Mouse (Mus musculus) stomach, embryonic 15.5 days (tissue): ENCODE measurements around the gene Nme7. TPM values are rescaled to one million over a fixed set of nuclear protein-coding genes. Genes with fewer than 3 reads are reported as not detected.

Experiments
- ATAC-seq: fragments of 200-750 bp; cut with Nextera tagmentation; 2 replicates; pipeline ENCODE4 v1.8.0; 2017; ENCODE audit warnings: low read depth, moderate number of reproducible peaks, moderate TSS enrichment; ENCODE audit not compliant: insufficient read depth, low FRiP score
- H3K27ac ChIP-seq: fragments of 300-500 bp; sonication (generic); 2 replicates; pipeline ENCODE4 v1.5.1; 2015; ENCODE audit warnings: mild to moderate bottlenecking, inconsistent platforms
- H3K27me3 ChIP-seq: fragments of 300-500 bp; sonication (generic); replicated peaks from 2 replicates; pipeline ENCODE4 v1.6.1; 2015; ENCODE audit warnings: inconsistent platforms
- H3K36me3 ChIP-seq: fragments of 300-500 bp; sonication (generic); 2 replicates; pipeline ENCODE4 v1.6.1; 2015; ENCODE audit warnings: inconsistent platforms
- H3K4me1 ChIP-seq: fragments of 300-500 bp; sonication (generic); 2 replicates; pipeline ENCODE4 v1.6.1; 2015; ENCODE audit warnings: inconsistent platforms
- H3K4me2 ChIP-seq: fragments of 300-500 bp; sonication (generic); 2 replicates; pipeline ENCODE4 v1.6.1; 2015; ENCODE audit warnings: mild to moderate bottlenecking, inconsistent platforms
- H3K4me3 ChIP-seq: fragments of 300-500 bp; sonication (generic); replicated peaks from 2 replicates; pipeline ENCODE4 v1.5.1; 2015; ENCODE audit warnings: inconsistent platforms
- H3K9ac ChIP-seq: fragments of 300-500 bp; sonication (generic); 2 replicates; pipeline ENCODE4 v1.6.1; 2015; ENCODE audit warnings: inconsistent platforms
- H3K9me3 ChIP-seq: fragments of 300-500 bp; sonication (generic); 2 replicates; pipeline ENCODE4 v1.6.1; 2016; ENCODE audit warnings: inconsistent platforms
- WGBS: fragments of 180-500 bp; shearing (Covaris S2); methylation state at CpG from one replicate; pipeline ENCODE4 v1.1.7; 2015; 5-methylcytosine and 5-hydroxymethylcytosine counted together
- polyA plus RNA-seq: library from polyadenylated mRNA; unstranded; fragments of >200 nt; fragmentation: Nextera tagmentation; extraction: Ambion mirVana; gene quantifications from 2 replicates; pipeline ENCODE4 v1.2.1, GENCODE M21; 2015

The Nme7 gene
- polyA plus RNA-seq, 1 experiment from 2014 or later: 31.2 TPM

DNA sequence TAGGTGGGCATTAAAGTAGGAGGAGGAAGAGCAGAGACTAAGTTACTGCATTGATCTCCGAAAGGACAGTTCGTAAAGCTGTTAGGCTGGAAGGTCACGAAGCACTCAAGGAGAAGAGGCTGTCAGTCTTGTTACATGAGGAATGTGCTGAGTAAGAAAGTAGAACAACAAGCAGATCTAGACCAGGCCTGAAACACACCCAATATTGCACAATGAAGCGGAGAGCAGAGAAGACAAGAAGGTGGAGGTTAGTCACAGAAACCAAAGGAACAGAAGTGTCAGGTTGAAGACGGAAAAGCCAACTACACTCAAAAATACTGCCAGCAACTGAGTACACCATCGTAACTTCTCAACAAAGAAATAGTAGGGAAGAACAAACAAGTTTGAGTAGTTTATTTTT lies 9.8 kb upstream of the Nme7 start:
- no peaks in the 10 kb centered on the region for H3K4me1 ChIP-seq
- H3K4me3 ChIP-seq: no peak overlapping the region
- WGBS: 90% methylated on average over 6 of the region's 6 CpGs
- H3K27ac ChIP-seq: no peak overlapping the region
- H3K9ac ChIP-seq: no peak overlapping the region
- peaks cover 42% of the 10 kb centered on the region for H3K36me3 ChIP-seq
- no peak for ATAC-seq
- no peaks in the 10 kb centered on the region for H3K27me3 ChIP-seq
- H3K9me3 ChIP-seq: no peaks in the 10 kb centered on the region
- no peak overlapping the region for H3K4me2 ChIP-seq

DNA sequence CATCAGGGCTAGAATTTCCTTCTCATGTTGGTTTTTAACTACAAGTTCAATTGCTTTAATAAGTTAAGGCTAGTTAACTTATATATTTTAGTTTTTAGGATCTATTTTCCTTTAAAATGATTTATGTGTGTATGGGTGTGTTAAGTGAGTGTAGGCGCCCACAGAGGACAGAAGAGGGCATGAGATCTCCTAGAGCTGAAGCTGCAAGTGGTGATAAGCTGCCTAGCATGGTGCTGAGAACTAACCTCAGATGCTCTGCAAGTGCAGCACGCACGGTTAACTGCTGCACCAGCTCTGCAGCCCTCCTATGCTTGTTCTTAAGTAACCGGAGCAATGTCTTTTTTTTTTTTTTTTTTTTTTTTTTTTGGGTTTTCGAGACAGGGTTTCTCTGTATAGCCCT lies 7.4 kb upstream of the Nme7 start:
- no peaks in the 10 kb centered on the region for H3K4me1 ChIP-seq
- no peak overlapping the region for H3K4me2 ChIP-seq
- H3K4me3 ChIP-seq: no peak overlapping the region
- H3K27me3 ChIP-seq: no peaks in the 10 kb centered on the region
- 94% methylated on average over 4 of the region's 5 CpGs for WGBS
- H3K36me3 ChIP-seq: peaks cover 46% of the 10 kb centered on the region
- no peaks in the 10 kb centered on the region for H3K9me3 ChIP-seq
- H3K27ac ChIP-seq: no peak overlapping the region
- H3K9ac ChIP-seq: no peak overlapping the region
- no peak for ATAC-seq

DNA sequence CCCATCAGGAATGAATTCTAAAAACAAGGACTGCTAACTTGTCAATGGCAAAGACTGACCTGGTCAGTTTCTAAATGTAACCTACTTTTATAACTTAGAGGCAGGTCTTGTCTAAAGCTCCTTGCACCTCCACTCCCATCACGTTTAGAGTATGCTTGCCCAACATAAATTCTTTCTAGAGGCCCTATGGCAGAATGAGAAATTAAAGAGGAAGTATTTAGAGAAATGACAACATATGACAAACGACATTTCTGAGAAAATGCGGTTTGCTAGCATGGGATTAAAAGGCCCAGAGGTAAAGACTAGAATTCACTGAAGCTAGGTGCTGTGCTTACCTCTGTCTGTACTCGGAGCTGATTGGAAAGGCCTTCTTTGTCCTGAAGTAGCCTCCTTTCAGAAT lies 2.0 kb upstream of the Nme7 start:
- Histone ChIP-seq H3K36me3 (peaks cover 27% of the 10 kb centered on the region), H3K9ac (no peak overlapping the region), H3K9me3 (no peaks in the 10 kb centered on the region)

DNA sequence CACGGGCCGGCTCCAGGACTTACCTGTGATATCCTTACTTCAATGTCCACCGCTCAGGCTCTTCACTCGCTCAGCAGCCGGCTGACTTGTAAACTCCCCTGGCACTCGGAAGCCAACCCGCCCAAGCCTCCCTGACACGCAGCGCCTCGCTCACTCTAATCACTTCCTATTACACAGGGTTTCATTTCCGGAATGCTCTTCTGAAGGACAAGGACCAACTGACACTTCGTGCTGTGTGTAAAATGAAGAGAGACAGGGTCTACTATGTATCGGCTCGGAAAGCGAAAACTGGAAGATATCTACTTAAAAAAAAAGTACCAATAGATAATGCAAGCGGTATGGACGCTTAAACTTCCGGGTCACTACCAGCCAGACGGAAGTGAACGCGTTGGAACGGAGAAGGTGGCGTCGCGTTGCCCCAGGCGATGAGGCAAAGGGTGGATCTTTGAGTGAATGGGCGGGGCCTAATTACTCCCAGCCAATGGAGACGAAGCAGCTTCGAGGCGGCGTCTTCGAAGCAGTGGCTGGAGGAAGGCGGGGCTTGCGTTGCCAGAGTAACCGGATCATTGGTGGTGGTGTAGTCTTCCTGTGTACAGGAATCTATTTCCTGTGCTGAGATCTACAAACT lies 3.3 kb downstream of the Nme7 start, which contains the start of gene Blzf1:
Gene Blzf1 (minus strand): TSS at position 366 of the 628 bp plus-strand sequence.
- peak within 1 kb of the TSS; percentile 80 for H3K4me3 ChIP-seq
- WGBS: under 1% methylated on average over 35 of the region's 35 CpGs

More for the DNA sequence above, 2.0 kb upstream of the Nme7 start:
- H3K27ac ChIP-seq: no peak overlapping the region
- ATAC-seq: no peak
- no peaks in the 10 kb centered on the region for H3K27me3 ChIP-seq
- no peak overlapping the region for H3K4me2 ChIP-seq
- no peak overlapping the region for H3K4me3 ChIP-seq
- 75% methylated on average over 4 of the region's 4 CpGs for WGBS
- 0 out of 2 replicates have a peak, but pooled peaks cover 3% of the 10 kb centered on the region for H3K4me1 ChIP-seq

DNA sequence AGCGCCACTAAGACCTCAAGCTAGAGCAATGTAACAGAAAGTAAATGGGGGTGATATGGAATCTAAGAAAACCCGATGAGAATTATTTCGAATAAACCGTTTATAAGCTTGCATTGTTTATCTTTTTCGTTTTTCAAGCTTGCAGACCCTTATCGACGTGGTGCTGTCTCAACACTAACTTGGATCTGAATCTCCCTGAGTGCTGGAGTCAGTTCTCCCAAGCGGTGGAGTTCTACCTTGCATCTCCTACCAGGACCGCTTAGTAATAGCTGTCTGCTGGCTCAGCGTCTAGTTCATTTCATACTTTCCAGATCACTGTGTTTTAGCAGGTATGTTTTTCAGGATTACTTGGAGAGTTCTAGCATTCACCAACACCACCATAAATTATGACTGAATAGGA lies 4.0 kb downstream of the Nme7 start:
- H3K4me1 ChIP-seq: peaks cover 10% of the 10 kb centered on the region; the same call in 1 of the 2 replicates
- peak overlapping the region; percentile 74 for H3K4me2 ChIP-seq
- no peak for ATAC-seq
- H3K27ac ChIP-seq: peak overlapping the region; percentile 26; the same call in 1 of the 2 replicates
- 0 out of 2 replicates have a peak, but pooled peaks cover 8% of the 10 kb centered on the region for H3K36me3 ChIP-seq
- no peak overlapping the region; the same call in 1 of the 2 replicates for H3K9ac ChIP-seq
- peak overlapping the region; percentile 80 for H3K4me3 ChIP-seq
- H3K27me3 ChIP-seq: no peaks in the 10 kb centered on the region
- no peaks in the 10 kb centered on the region for H3K9me3 ChIP-seq
- 7% methylated on average over 10 of the region's 10 CpGs for WGBS

More for the DNA sequence above, 3.3 kb downstream of the Nme7 start, which contains the start of gene Blzf1:
- no peaks in the 10 kb centered on the region for H3K27me3 ChIP-seq
- no peaks in the 10 kb centered on the region for H3K9me3 ChIP-seq
- H3K4me2 ChIP-seq: peak within 1 kb of the TSS; percentile 74
- H3K36me3 ChIP-seq: 0 out of 2 replicates have a peak, but pooled peaks cover under 1% of the 10 kb centered on the region
- peak; percentile 99 for ATAC-seq
- peak within 1 kb of the TSS; percentile 79 for H3K27ac ChIP-seq
- peak within 1 kb of the TSS; percentile 66 for H3K9ac ChIP-seq
- H3K4me1 ChIP-seq: peaks cover 10% of the 10 kb centered on the region; the same call in 1 of the 2 replicates

DNA sequence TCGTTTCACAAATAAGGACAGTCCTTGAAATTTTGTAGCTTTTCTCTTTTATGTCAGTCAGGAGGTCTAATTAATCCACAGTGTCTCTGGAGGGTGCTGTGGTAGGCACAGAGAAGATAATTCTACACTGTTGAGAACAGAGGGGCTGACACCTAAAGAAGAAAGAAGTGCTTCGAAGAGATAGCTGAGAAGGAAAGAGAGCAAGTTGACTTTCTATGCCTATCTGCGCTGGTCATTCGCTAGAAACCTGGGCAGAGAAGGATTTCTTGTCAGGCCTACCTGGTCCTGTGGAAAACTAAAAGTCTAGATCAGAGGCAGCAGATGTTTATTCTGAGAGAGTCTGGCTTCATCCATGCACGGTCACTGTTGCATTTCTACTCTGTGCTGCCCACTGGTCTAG lies 10.2 kb downstream of the Nme7 start:
- Histone ChIP-seq H3K27me3 (no peaks in the 10 kb centered on the region), H3K36me3 (0 out of 2 replicates have a peak, but pooled peaks cover 8% of the 10 kb centered on the region), H3K4me1 (no peaks in the 10 kb centered on the region), H3K4me3 (no peak overlapping the region), H3K4me2 (no peak overlapping the region), H3K27ac (no peak overlapping the region), H3K9me3 (no peaks in the 10 kb centered on the region), H3K9ac (no peak overlapping the region)
- ATAC-seq: no peak
- WGBS: 93% methylated on average over 5 of the region's 5 CpGs

DNA sequence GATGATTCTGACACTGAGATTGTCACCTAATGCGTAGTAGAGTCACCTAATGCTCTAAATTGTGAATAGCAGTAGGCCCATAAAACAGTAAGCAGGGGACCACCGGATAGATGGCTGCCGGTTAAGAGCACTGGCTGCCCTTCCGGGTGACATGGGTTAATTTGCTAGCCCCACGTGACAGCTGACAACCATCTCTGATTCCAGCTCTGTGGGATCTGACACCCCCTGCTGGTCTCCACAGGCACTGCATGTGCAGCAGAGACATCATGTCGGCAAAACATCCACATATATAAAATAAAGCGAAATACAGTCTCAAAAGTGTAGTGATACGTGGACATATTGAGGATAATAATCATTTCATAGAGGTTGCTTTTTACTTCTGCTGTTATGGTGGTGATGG lies 11.3 kb downstream of the Nme7 start:
- no peak overlapping the region for H3K4me3 ChIP-seq
- no peak overlapping the region for H3K27ac ChIP-seq
- H3K36me3 ChIP-seq: 0 out of 2 replicates have a peak, but pooled peaks cover 8% of the 10 kb centered on the region
- H3K4me1 ChIP-seq: peaks cover 6% of the 10 kb centered on the region; the same call in 1 of the 2 replicates
- no peaks in the 10 kb centered on the region for H3K27me3 ChIP-seq
- WGBS: 77% methylated on average over 8 of the region's 8 CpGs
- H3K9ac ChIP-seq: no peak overlapping the region
- ATAC-seq: no peak
- H3K9me3 ChIP-seq: no peaks in the 10 kb centered on the region
- no peak overlapping the region for H3K4me2 ChIP-seq

DNA sequence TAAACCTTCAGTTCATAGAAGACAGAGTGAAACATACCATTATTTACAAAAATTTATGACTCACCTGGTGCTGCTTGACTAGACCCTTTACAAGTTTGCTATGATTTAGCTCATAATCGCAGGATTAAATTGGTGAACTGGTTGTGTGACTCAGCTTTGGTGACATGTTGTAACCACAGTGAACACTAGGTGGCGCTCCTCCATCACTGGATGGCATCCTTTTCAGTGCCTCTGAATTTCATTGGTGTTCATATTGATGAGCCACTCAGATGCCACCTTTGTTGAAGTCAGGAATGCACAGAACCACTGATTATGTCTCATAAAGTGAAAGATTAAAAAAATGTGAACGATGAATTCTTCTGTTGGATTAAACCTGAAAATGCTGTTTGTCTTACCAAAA lies 12.8 kb downstream of the Nme7 start:
- Histone ChIP-seq H3K4me1 (peaks cover 6% of the 10 kb centered on the region; the same call in 1 of the 2 replicates), H3K9me3 (no peaks in the 10 kb centered on the region), H3K9ac (no peak overlapping the region), H3K36me3 (0 out of 2 replicates have a peak, but pooled peaks cover 8% of the 10 kb centered on the region), H3K27ac (no peak overlapping the region), H3K4me2 (no peak overlapping the region), H3K27me3 (no peaks in the 10 kb centered on the region), H3K4me3 (no peak overlapping the region)
- ATAC-seq: no peak
- WGBS: 32% methylated on average over 3 of the region's 3 CpGs

DNA sequence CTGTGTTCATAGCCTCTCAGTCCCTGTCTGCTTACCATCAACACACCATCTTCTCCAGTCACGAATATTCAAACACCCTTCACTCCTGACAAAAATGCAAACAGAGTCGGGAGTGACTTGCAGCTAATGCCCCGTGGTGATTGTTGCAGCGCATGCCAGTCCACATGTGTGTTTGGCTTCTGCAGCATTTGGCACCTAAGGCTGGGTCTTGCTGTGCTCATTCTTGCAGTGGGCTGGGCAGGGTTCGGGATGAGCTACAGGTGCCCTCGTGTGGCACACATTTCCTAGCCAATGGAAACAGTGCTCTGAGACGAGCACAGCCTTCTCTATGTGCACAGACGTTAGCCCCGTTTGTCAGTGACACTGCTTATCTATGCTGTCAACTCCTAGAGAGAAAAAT lies 13.3 kb downstream of the Nme7 start:
- no peak for ATAC-seq
- 53% methylated on average over 9 of the region's 9 CpGs for WGBS
- Histone ChIP-seq H3K36me3 (0 out of 2 replicates have a peak, but pooled peaks cover 7% of the 10 kb centered on the region), H3K4me2 (no peak overlapping the region), H3K4me1 (peaks cover 6% of the 10 kb centered on the region; the same call in 1 of the 2 replicates), H3K9me3 (no peaks in the 10 kb centered on the region), H3K27ac (no peak overlapping the region), H3K27me3 (no peaks in the 10 kb centered on the region), H3K4me3 (no peak overlapping the region), H3K9ac (no peak overlapping the region)

DNA sequence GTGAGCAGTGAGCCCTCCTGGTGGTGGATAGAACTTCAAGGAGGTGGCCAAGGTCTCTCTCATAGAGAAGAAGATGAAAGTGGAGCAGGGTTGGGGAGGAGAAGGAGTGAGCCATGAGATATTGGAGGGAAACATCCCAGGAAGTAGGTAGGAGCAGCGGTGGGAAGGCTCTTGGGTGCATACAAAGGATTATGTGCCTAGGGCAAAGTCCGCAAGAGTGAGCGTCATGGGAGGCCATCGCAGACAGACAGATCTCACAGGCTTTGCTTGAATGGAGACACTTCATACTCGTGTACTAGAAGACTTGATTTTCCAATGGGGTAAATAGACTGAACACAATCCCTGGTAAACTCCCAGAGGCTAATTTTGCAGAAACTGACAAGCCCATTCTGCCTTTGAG lies 14.6 kb downstream of the Nme7 start:
- Histone ChIP-seq H3K36me3 (no peaks in the 10 kb centered on the region), H3K9ac (no peak overlapping the region), H3K27ac (no peak overlapping the region), H3K9me3 (no peaks in the 10 kb centered on the region), H3K27me3 (no peaks in the 10 kb centered on the region), H3K4me3 (no peak overlapping the region), H3K4me2 (no peak overlapping the region), H3K4me1 (peaks cover 6% of the 10 kb centered on the region; the same call in 1 of the 2 replicates)
- WGBS: 87% methylated on average over 5 of the region's 5 CpGs
- no peak for ATAC-seq

DNA sequence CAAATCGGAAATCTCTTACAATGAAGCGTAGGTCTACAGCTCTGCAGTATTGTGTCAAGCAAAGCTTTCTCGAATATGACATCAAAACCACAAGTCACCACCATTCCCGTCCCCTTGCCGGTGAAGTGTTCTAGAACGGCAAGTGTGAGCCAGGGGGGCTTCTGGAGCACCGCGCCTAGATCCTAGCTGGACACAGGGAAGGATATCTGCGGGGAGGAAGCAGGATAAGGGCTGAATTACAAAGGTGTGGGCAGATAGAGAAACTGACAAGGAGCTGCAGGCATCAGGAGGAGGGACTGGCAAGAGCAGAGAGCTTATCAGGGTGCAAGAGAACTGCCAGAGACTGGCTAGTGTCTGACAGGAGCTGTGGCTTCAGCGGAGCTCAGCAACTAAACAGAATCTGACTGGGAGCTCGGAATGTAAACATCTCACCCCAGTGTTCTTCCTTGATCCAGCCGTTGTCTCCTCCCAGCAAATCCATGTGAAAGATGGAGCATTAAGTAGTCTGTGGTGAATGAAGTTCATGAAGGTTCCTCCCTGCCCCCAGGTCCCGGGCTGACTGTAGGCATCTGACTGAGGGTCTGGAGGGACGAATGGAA lies 15.7 kb downstream of the Nme7 start:
- H3K9ac ChIP-seq: no peak overlapping the region
- no peak overlapping the region for H3K4me3 ChIP-seq
- no peaks in the 10 kb centered on the region for H3K9me3 ChIP-seq
- 53% methylated on average over 14 of the region's 14 CpGs for WGBS
- no peaks in the 10 kb centered on the region for H3K27me3 ChIP-seq
- H3K36me3 ChIP-seq: no peaks in the 10 kb centered on the region
- H3K27ac ChIP-seq: no peak overlapping the region
- no peak for ATAC-seq
- H3K4me2 ChIP-seq: no peak overlapping the region
- H3K4me1 ChIP-seq: peaks cover 6% of the 10 kb centered on the region; the same call in 1 of the 2 replicates

DNA sequence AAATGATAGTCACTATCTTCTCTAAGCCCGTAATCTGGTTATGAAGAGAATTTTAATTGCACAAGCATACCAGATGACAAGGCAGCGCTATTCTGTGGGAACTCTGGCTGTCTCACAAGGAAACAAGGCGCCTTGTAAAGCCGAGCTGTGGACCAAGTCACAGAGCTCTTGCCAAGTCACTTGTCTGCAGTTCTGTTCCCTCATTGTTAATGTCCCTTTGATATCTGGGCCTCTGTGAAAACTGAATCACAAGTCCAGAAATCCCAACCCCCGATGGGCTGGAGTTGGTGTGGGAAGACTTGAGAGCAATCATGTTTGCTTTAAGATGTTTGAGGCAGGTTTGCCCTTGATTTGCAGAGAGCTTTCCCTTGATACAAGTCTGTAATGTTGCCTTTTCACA lies 16.8 kb downstream of the Nme7 start:
- no peak overlapping the region for H3K4me2 ChIP-seq
- H3K27ac ChIP-seq: 0 out of 2 replicates have a peak overlapping the region, but pooled peaks have one; percentile 9
- no peak overlapping the region for H3K9ac ChIP-seq
- no peaks in the 10 kb centered on the region for H3K9me3 ChIP-seq
- no peaks in the 10 kb centered on the region for H3K27me3 ChIP-seq
- WGBS: 73% methylated on average over 5 of the region's 5 CpGs
- no peak for ATAC-seq
- peaks cover 6% of the 10 kb centered on the region; the same call in 1 of the 2 replicates for H3K4me1 ChIP-seq
- H3K4me3 ChIP-seq: no peak overlapping the region
- no peaks in the 10 kb centered on the region for H3K36me3 ChIP-seq
